Mouse (Mus musculus): ENCODE results near the gene Kcnq5.

GRCm38 (mm10) chr1:21425654-21426053, 536.1 kb downstream of the Kcnq5 start:
- TF ChIP-seq EP300 (IDR thresholded peaks at IDR 0.05; ENCODE audit: low read depth) = no peak
- no peak for TF ChIP-seq CTCF (IDR thresholded peaks at IDR 0.05; ENCODE audit: low read depth)
